Mouse (Mus musculus): ENCODE measurements around the gene Mst1r.

The Mst1r gene

DNA sequence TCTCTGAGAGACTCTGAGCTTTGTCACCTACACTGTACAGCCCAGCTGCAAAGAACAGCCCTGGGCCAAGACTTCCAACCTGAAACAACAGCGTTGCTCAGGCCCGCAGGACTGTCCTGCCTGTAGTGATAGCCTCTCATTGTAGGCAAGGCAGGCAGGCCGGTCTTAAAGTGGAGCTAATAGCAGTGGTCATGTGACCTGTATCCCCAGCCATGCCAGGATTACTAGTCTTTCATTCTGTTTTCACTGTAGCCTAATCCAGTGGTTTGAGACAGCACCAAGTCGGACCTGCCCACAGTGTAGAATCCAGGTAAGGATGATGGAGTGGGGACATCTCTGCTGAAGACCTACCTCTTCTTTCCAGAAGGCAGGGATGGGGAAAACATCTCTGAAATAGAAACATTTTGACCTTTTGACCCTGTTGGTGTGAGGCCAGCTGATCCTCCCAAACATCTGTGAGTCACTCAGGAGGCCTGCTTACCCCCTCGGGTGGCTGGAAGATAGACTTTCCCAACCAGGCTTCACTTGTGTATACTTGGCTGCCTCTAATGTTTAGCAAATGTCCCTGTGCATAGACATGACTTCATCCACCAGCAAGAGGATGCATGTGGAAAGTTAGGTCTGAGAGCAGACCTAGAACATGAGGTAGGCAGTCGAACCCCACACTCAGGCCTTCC lies 49.1 kb downstream of the Mst1r start:
- in situ Hi-C loops (cut with MseI, MboI): no loop called here

DNA sequence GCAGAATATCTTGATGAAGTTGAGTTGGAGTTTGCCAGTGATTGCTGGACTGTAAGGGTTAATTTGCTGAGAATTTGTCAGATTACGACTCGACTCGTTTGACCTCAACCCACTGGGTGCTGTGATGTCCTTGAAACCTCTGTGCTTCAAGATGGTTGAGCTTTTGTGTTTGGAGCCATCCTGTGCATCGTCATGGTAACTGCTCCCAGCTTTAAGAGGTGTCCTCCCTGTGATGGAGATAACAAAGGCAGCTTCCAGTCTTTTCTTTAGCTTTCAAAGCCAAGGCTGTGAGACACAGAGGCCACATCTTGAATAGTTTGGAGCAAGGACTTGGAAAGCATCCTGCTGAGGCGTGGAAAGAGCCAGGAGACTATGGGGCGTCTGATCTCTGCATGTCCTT lies 50.5 kb downstream of the Mst1r start:
- in situ Hi-C loops (cut with MseI, MboI): no loop called here

DNA sequence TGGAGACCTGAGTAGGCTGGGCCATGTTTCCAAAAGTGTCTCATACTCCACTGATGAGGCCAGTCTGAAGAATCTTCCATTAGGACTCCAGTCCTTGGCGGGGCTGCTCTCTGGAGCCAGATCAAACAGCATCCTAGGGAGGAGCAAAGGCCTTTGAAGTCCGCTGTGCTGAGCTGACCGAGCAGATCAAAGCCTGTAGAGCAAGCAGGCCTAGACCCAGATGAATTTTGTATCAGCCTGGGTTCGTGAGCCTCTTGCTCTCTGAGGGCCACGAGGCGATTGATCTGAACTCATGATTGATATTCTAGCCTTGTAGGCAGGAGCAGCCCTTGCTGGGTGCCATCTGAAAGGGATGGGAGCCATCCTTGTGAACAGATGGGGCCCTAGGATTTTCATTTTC lies 53.2 kb downstream of the Mst1r start:
- in situ Hi-C loops (cut with MseI, MboI): no loop called here

DNA sequence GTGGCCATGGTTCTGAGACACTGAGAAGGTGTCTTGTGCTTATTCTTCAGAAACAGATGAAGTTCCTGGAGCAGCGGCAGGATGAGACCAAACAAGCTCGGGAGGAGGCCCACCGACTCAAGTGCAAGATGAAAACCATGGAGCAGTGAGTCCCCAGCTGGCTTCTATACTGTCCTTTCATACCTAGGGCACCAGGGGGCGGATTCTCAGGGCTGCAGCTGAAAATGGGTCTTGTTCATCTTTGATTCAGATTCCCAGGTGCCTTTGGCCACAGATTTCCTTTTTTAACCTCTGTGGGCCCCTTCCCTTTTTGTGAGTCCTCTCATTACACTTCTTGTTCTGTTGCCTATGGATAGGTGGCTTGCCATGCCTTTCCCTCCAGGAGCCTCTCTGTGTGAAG lies 54.3 kb downstream of the Mst1r start:
- in situ Hi-C loops (cut with MseI, MboI): no loop called here

DNA sequence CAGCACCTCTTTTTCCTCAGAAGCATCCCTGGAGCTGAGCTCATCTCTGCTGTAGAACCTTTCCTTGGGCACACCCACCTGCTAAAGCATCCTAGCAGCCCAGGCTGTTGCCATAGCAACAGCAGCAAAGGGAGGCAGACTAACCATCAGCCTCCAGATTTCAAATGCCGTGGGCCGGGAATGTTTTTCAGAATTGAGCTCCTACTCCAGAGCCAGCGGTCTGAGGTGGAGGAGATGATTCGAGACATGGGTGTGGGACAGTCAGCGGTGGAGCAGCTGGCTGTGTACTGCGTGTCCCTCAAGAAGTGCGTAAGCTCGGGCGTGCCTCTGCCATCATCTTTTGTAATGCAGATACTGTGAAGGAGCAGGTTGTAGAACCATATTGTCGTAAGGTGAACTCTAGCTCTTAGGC lies 54.7 kb downstream of the Mst1r start:
- in situ Hi-C loops (cut with MseI, MboI): no loop called here

DNA sequence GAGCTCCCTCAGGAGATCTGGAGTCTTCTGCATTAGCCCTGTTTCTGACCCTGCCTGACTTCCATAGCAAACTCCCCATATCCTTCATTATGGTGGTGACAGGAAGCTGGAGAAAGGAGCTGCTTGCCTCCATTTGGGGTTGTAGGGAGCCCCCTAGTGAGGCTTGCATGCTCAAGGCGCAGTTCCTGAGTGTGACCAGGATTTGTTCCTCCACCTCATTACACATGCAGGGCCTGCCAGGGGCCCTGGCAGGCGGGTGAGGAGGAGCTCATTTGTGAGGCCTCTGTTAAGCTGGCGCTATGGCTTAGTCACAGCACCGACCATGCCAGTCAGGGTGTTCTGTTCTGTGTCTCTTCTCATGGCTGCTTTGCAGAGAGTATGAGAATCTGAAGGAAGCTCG lies 55.2 kb downstream of the Mst1r start:
- in situ Hi-C loops (cut with MseI, MboI): no loop called here

DNA sequence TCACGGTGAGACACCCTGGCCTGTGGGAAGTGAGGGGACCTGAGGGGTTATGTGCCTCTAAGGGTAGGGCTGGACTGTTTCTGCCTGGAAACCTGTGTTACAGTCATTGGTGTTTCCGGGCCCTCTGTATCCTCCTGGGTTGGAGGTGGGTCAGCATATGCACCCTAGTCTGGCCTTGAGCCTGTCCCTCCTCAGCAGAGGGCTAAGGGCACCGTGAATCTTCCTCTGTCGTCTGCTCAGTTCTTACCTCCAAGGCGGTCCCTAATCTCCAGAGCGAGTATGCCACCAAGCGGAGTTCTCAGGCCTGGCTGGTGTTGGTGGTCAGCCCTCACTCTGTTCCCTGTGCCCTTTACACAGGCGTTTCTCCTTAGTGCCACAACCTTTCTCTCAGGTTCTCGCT lies 56.2 kb downstream of the Mst1r start:
- in situ Hi-C loops (cut with MseI, MboI): no loop called here

DNA sequence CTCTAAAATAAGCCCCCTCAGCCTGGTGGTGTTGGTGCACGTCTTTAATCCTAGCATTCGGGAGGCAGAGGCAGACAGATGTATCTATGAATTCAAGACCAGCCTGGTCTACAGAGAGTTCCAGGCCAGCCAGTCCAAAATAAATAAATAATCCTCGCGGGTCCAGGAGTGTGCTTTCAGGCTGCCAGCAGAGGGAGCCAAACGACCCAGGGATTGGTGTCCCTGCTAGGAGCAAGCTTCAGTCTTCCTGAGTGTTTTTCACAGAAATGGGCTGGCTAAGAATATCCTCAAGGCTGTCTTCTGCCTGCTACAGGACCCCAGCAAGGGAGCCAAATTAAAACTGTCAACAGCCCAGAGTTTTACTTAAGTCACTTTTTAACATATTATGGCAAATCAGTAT lies 57.0 kb downstream of the Mst1r start:
- in situ Hi-C loops (cut with MseI, MboI): no loop called here

DNA sequence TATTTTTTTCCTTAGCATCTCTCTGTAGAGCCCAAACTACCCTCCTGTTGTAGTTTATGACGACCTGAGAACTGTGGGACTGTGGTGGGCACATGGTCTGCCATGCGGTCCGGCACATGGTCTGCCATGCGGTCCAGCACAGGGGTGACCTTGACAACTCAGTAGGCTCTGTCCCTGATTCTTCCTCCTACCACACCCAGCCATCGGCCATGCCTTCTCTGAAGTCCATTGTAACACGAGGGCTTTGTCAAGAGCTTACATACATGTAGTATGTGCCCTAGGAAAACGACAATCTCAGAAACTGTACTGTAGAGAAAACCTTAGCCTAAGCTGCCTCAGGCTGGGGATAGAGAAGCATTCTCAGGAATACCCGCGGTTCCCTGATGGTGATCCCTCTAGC lies 58.0 kb downstream of the Mst1r start:
- in situ Hi-C loops (cut with MseI, MboI): no loop called here

DNA sequence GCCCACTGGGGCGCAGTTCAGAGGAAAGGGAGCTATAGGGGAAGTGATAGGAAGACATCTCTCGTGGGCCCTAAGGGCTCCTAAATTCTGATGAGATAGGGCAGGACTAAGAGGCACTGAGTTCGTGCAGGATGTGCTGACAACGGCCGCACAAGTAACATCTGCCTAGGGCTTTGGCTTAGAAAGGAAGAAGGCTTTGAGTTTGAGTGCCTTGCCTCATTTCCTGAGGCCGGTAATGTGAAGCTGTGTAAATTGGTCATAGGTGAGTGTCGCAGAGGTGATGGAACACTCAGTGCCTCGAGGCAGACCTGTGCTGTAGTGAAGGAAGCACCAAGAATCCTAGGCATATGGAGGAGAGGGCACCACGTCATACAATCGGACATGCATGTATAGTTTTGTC lies 60.0 kb downstream of the Mst1r start:
- in situ Hi-C loops (cut with MseI, MboI): no loop called here

DNA sequence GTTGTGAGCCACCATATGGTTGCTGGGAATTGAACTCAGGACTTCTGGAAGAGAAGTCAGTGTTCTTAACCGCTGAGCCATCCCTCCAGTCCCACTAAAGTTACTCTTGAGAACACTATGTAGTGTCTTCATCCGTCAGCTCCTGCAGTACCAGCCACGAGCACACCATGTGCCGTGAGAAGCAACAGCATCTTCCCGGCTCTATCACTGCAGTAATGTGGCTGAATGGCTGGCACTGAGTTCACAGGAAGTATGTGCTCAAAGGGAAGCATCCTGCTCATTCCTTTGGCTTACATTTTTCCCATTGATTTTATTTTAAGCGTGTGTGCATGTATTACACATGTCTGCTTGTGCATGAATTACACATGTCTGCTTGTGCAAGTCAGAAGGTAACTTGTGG lies 60.8 kb downstream of the Mst1r start:
- in situ Hi-C loops (cut with MseI, MboI): no loop called here

DNA sequence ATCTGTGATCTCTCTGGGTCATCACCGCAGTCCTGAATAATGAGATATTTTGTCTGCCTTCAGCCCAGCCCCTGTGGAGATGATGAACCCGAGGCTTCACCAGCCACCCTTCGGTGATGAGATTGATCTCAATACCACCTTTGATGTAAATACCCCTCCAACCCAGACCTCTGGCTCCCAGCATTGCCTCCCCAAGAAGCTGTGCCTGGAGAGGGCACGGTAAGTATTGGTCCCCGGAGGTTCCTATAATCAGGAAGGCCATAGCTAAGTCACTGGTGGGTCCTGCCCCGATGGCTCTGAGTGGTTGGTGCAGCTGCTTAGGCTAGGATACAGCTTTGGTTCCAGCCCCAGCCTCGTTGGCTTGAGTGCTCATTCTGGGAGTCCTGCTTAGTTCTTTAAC lies 61.9 kb downstream of the Mst1r start:
- in situ Hi-C loops (cut with MseI, MboI): no loop called here
